Mouse (Mus musculus) gastrocnemius, adult 2 months (tissue): ENCODE data around the gene Tcl1b4. TPM values are rescaled to one million over a fixed set of nuclear protein-coding genes. Genes with fewer than 3 reads are reported as not detected.

ENCODE experiments used
- DNase-seq: peaks from one replicate; pipeline ENCODE4 v3.0.0; 2022
- H3K27ac ChIP-seq: fragments of 200-600 bp; 2 replicates; pipeline ENCODE4 v1.8.1; 2022; ENCODE audit warnings: mild to moderate bottlenecking
- H3K4me3 ChIP-seq: fragments of 200-600 bp; 2 replicates; pipeline ENCODE4 v1.8.1; 2022; ENCODE audit warnings: mild to moderate bottlenecking, moderate library complexity
- CTCF ChIP-seq: fragments of 200-600 bp; IDR thresholded peaks from 2 replicates; pipeline ENCODE4 v1.8.1; 2022; ENCODE audit warnings: antibody characterized with exemption, mild to moderate bottlenecking, moderate library complexity
- intact Hi-C: fragments of 180-260 bp; cut with DNase I; formaldehyde crosslinking; loops from one replicate; pipeline ENCODE4 v1.15.1; 2025
- total RNA-seq, 2 experiments: library from RNA; stranded (reverse); gene quantifications; 2 replicates each; pipeline ENCODE4 v1.2.3; 2021

Tcl1b4 gene
- total RNA-seq, 2 experiments from 2014 or later: not detected

DNA sequence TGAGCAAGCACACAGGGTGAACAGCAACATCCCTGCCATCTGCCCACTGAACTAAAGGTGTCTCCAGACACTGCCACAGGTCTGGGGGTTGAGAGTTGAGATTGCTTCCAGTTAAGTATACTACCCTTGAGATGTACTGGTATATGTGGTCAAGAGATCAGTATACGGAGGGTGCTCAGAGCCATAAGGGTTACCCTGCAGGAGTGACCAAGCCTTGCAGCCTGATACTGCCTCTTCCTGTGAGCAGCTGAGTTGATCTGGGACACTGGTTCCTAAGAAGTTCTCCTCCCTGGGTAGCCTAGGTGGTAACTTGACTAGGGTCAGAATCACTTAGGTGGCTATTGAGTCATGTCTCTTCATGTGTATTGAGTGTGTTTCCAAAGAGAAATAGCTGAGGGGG is 6.7 kb downstream of the Tcl1b4 start:
- Histone ChIP-seq H3K27ac (no peak overlapping the region), H3K4me3 (no peak overlapping the region)
- no peak for TF ChIP-seq CTCF
- DNase-seq: no peak
- intact Hi-C loops: no loop called here

DNA sequence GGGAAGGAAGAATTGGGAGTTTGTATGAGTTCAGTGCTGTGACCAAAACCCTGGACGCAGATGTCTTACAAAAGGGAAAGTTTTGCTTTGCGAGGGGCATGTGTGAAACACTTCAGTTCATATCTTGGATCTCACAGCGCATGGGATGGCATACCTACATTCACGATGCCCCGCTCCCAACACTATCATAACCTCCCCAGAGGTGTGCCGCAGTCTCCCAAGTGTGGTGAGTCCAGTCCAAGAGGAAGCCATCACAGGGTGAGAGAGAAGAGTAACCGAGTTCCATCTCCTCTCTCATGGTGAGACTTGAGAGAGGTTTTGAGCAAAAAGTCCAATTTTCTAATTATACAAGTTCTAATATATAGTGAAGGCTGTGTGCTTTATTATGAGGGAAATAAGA is 7.5 kb downstream of the Tcl1b4 start:
- no peak for TF ChIP-seq CTCF
- no peak overlapping the region for H3K4me3 ChIP-seq
- no peak for DNase-seq
- intact Hi-C loops: no loop called here
- H3K27ac ChIP-seq: no peak overlapping the region

DNA sequence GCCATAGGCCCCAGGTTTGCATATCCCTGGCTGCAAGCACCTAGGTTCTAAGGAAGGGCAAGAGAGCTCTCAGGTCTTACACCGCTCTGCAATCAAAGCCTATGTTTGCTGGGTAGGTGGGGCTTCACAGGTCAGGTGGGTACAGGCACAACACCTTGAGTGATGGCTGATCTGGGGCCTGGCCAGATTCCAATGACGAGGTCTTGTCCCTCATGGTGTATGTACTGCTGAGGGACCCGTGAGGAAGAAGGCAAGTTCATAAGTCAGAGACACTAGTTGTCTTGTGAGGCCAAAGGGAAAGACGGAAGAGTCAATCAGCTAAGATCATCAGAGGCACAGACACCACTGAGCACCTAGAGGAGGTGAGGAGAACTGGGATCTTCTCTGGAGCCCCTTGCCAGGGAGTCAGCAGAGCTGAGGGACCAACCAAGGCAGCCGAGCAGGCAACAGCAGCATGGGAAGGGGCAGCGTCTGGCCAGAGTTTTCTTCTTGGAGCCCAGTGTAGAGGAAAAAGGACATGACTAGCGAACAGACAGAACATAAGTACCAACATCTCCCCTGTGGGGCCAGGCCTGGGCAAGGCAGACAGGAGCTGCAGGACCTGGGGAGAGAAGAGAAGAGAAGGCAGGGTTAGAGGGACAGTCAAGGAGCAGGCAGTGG is 15.5 kb downstream of the Tcl1b4 start:
- TF ChIP-seq CTCF: no peak
- intact Hi-C loops: no loop called here

DNA sequence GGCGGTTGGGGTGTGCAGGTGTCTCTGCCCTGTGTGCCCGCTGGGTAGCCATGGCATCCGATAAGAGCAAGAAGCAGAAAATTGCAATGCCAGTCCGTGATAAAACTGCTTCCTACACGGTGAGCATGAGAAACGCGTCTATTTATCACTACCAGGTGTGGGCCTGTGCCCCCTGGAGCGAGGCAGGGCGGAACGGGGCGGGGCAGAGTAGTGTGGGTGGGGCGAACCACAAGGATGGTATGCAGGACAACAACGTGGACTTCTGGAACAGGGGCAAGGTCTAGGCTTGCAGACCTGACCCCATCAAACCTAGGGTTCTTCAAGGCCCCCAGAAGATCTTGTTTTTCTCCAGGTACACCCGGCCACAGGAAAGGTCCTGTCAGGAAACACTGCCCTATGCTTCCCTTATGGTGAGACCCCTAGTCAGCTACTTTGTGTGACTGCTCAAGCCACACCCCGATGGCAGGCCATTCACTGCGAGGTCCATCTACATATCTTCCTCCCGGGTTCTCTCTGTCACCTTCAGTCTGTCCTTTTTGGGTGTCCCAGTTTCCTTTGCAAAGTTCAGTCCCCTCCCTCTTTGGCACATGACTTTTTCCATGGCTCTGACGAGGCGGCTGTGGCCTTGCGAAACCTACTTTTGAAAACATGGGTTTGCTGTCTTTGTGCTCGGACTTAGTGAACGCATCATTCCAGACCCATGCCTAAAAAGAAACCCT is 21.0 kb downstream of the Tcl1b4 start, which contains the start of gene Tcl1:
Gene Tcl1 (minus strand): TSS at position 193 of the 719 bp plus-strand sequence.
- H3K4me3 ChIP-seq: no peak within 1 kb of the TSS
- intact Hi-C loops: no loop called here
- DNase-seq: no peak
- no peak for TF ChIP-seq CTCF
- no peak within 1 kb of the TSS for H3K27ac ChIP-seq

More for the DNA sequence above, 15.5 kb downstream of the Tcl1b4 start:
- Histone ChIP-seq H3K27ac (no peak overlapping the region), H3K4me3 (no peak overlapping the region)
- no peak for DNase-seq

DNA sequence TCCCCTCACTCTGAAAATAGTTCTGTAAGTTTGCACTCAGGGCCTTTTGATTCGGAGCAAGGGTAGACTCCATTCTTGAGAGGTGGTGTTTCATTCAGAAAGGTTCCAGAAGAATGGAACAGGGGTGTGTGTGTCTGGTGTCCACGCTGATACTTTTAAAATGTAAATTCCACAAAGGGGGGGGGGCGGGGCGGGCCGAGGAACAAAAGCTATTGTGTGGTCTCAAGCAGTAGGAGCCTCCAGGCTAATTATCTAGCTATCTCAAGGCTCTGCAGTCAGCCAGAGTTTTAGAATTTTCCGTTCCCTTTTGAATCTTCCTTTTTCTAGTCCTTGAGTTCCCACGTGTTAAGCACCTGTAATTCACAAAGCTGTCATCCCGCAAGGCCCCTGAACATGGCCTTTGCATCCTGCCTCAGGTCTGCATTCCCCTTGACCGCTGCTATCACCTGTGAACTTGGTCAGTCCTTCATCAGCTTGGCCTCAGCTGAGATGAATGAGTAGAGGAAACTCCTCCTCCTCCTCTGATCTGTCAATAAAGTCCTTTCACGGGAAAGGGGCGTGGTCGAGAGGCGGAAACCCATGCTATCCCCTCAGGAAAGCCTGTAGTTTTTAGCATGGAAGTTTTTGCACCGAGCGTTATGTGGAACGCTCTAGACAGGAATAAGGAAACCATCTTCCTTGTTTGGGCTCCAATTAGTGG is 23.0 kb downstream of the Tcl1b4 start:
- intact Hi-C loops: no loop called here
- TF ChIP-seq CTCF: no peak
- DNase-seq: no peak
- Histone ChIP-seq H3K27ac (no peak overlapping the region), H3K4me3 (no peak overlapping the region)

DNA sequence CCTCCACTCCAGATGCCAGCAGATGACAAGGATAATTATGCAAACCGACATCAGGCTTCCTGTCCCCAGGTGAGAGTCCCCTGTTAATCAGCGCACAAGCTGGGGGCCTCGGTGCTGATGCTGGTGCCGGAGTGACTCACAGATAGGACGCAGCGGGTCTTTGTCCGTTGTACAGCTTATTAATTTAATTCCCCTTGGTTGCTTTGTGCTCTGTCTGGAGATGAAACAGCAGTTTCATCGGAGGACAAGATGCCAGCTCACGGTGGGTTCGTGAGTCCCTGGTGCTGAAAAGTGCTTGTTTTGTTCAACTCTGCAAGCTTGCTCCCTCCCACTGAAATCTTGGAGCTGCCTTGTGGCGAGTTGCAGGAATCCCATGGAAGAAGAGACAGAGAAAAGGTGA is 32.6 kb downstream of the Tcl1b4 start:
- Histone ChIP-seq H3K27ac (no peak overlapping the region), H3K4me3 (no peak overlapping the region)
- no peak for TF ChIP-seq CTCF
- intact Hi-C loops: no loop called here
- DNase-seq: no peak

DNA sequence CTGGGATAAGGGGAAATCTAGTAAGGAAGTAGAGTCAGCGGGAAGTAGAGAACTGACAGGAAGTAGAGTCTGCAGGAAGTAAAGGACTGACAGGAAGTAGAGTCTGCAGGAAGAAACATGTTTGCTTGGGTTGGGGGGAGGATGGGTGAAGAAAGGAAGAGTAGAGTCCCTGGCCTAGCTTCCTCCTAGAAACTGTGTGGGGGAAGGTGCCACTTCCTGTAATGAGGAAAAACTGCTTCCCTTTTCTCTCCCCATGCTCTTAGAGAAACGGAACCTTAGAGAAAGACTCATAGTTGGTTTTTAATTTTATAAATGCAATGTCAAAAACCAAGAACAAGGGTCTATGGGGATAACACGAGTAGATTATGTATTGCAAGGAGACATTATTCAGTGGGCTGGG is 33.3 kb downstream of the Tcl1b4 start:
- no peak for TF ChIP-seq CTCF
- H3K4me3 ChIP-seq: no peak overlapping the region
- no peak overlapping the region for H3K27ac ChIP-seq
- DNase-seq: no peak
- intact Hi-C loops: no loop called here

DNA sequence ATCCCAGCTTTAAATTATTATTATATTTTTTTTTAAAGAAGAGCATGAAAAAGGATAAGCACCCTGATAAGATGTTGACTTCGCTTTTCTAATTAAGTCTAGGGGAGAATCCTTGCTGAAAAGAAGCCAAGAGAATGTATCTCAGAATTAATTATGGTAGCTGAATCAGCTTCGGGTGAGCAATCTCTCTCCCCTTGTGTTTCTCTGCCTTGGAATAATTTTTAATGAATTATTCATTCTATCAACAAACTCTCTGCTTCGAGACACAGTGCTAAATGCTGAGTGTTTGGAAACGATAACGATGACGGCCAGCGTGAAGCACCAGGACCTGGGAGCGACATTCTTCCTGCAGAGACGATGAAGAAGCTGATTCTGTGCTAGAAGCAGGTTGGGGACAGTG is 37.3 kb downstream of the Tcl1b4 start:
- DNase-seq: no peak
- no peak overlapping the region for H3K4me3 ChIP-seq
- intact Hi-C loops: no loop called here
- no peak for TF ChIP-seq CTCF
- no peak overlapping the region for H3K27ac ChIP-seq

DNA sequence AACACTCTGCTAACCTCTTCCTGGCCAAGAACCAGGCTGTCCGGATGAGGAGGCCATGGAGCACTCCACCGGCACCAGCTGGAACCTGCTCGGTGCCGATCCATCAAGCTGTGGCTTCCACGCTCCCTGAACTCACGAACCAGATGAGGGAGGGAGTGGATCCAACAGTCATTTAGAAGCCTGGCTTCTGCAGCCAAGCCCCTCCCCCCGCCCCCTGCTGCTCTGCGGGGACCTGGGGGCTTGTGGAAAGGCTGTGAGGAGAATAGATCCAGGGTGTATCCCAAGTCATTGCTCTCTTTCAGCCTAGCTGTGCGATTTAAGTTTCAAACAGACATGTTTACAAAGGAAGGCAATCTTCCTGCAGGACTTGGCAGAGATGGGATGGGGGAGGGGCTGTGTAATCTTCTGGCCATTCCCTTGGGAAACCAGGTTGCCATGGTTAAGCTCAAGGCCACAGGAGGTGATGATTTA is 47.0 kb downstream of the Tcl1b4 start:
- H3K4me3 ChIP-seq: no peak overlapping the region
- H3K27ac ChIP-seq: no peak overlapping the region
- intact Hi-C loops: no loop called here
- no peak for DNase-seq
- no peak for TF ChIP-seq CTCF

DNA sequence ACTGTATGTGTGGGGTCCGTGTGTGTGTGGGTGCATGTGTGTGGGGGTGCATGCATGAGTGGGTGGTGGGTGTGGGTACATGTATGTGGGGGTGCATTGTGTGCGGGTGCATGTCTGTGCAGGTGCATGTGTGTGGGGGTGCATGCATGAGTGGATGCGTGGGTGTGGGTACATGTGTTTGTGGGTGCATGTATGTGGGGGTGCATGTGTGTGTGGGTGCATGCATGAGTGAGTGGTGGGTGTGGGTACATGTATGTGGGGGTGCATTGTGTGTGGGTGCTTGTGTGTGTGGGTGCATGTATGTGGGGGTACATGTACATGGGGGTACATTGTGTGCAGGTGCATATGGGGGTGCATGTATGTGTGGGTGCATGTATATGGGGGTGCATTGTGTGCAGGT is 52.0 kb downstream of the Tcl1b4 start:
- Histone ChIP-seq H3K27ac (no peak overlapping the region), H3K4me3 (no peak overlapping the region)
- TF ChIP-seq CTCF: no peak
- intact Hi-C loops: no loop called here
- DNase-seq: no peak

Other genes with a start within 250 kb of the Tcl1b4 start
- gene Syne3, start 192.1 kb upstream of the Tcl1b4 start, total RNA-seq: 1 to 10 TPM; 4.1 to 4.7 TPM
- 10 to 100 TPM; 57.2 to 72.1 TPM for gene Glrx5, start 169.3 kb upstream of the Tcl1b4 start, total RNA-seq
- gene Tcl1b2, start 55.9 kb upstream of the Tcl1b4 start, total RNA-seq: not detected
- not detected for gene Tcl1b1, start 42.3 kb upstream of the Tcl1b4 start, total RNA-seq
- gene Tcl1b5, start 25.6 kb upstream of the Tcl1b4 start, total RNA-seq: not detected
- gene Tcl1b3, start 10.9 kb upstream of the Tcl1b4 start, total RNA-seq: not detected
- not detected for gene Tcl1, start 20.8 kb downstream of the Tcl1b4 start, total RNA-seq
- not detected for gene Tunar, start 131.9 kb downstream of the Tcl1b4 start, total RNA-seq